8 mouse cellular contexts compared by ENCODE assay signal in genomic region chr11:118145771-118146351, GRCm38 (mm10). TPM values are rescaled to one million over a fixed set of nuclear protein-coding genes. Genes with fewer than 3 reads are reported as not detected.
DNase-seq lines count a peak whose midpoint lies in the region; ATAC-seq and TF ChIP-seq lines count a peak whose summit lies in the region.

No protein-coding gene starts in this region.

- peak overlapping the region; percentile 48 for H3K9ac ChIP-seq in liver, postnatal 0 days (replicated peaks)
- no peak overlapping the region for H3K9ac ChIP-seq in forebrain, embryonic 12.5 days

- H3K4me1 ChIP-seq in bone marrow, adult 2 months (ENCODE audit: control insufficient read depth, insufficient read depth, low read length): peaks cover 17% of the 10 kb centered on the region
- peaks cover 34% of the 10 kb centered on the region for H3K4me1 ChIP-seq in liver, postnatal 0 days (ENCODE audit: insufficient read depth)
- peaks cover 14% of the 10 kb centered on the region for H3K4me1 ChIP-seq in forebrain, embryonic 12.5 days

- TF ChIP-seq EP300 in liver, postnatal 0 days (IDR thresholded peaks at IDR 0.05; ENCODE audit: low read depth): peak; percentile 77

- ATAC-seq in liver, postnatal 0 days: peak; percentile 76
- ATAC-seq in forebrain, embryonic 12.5 days (ENCODE audit: low FRiP score): no peak

- peak overlapping the region; percentile 62 for H3K4me2 ChIP-seq in liver, postnatal 0 days (ENCODE audit: low read depth, low read length)
- H3K4me2 ChIP-seq in forebrain, embryonic 12.5 days: no peak overlapping the region

- DNase-seq in CD4-positive helper T cell, adult 2 months (ENCODE audit: low read depth, low spot score): peak; percentile 95
- DNase-seq in heart, postnatal 36 days: peak; percentile 73
- DNase-seq in liver, postnatal 0 days: peak; percentile 68
- peak; percentile 48 to 69 for DNase-seq in spleen, postnatal 10 days (ENCODE audit: low spot score in 2 of 2)
- DNase-seq in layer of hippocampus, adult 9-10 months (ENCODE audit: low spot score): no peak
- no peak for DNase-seq in left cerebral cortex, adult 11 months (ENCODE audit: low spot score)

- 2% methylated on average over 16 of the region's 16 CpGs for WGBS in bone marrow, adult 2 months
- 28% methylated on average over 16 of the region's 16 CpGs for WGBS in liver, postnatal 0 days (ENCODE audit: insufficient replicate concordance)
- 85% methylated on average over 16 of the region's 16 CpGs for WGBS in forebrain, embryonic 12.5 days

- peak; percentile 51; the same call in 1 of the 2 replicates for TF ChIP-seq POLR2A in bone marrow, adult 2 months (IDR thresholded peaks at IDR 0.05; ENCODE audit: borderline replicate concordance, control insufficient read depth, low read depth, low read length)

- peak overlapping the region; percentile 50 for H3K4me3 ChIP-seq in bone marrow, adult 2 months (replicated peaks; ENCODE audit: control insufficient read depth, low read depth, low read length)
- H3K4me3 ChIP-seq in liver, postnatal 0 days (ENCODE audit: low read depth, low read length): peak overlapping the region; percentile 23
- H3K4me3 ChIP-seq in forebrain, embryonic 12.5 days (replicated peaks): no peak overlapping the region

- H3K36me3 ChIP-seq in liver, postnatal 0 days (replicated peaks; ENCODE audit: insufficient read depth, low read length): no peaks in the 10 kb centered on the region
- no peaks in the 10 kb centered on the region for H3K36me3 ChIP-seq in forebrain, embryonic 12.5 days (replicated peaks)

- no peaks in the 10 kb centered on the region for H3K27me3 ChIP-seq in liver, postnatal 0 days (ENCODE audit: insufficient read depth, low read length)
- 0 out of 2 replicates have a peak, but pooled peaks cover 8% of the 10 kb centered on the region for H3K27me3 ChIP-seq in forebrain, embryonic 12.5 days

- intact Hi-C loops in heart, postnatal 36 days (cut with DNase I): no loop called here

- H3K9me3 ChIP-seq in liver, postnatal 0 days (ENCODE audit: low read length): no peaks in the 10 kb centered on the region
- no peaks in the 10 kb centered on the region for H3K9me3 ChIP-seq in forebrain, embryonic 12.5 days

- 0 out of 2 replicates have a peak, but pooled peaks have one; percentile 13 for TF ChIP-seq CTCF in bone marrow, adult 2 months (IDR thresholded peaks at IDR 0.05; ENCODE audit: control insufficient read depth, insufficient read depth, low read length)
- TF ChIP-seq CTCF in liver, postnatal 0 days (IDR thresholded peaks at IDR 0.05; ENCODE audit: low read depth): no peak

- H3K27ac ChIP-seq in bone marrow, adult 2 months (ENCODE audit: control insufficient read depth, insufficient read depth, low read depth, low read length, poor library complexity): peak overlapping the region; percentile 97
- H3K27ac ChIP-seq in liver, postnatal 0 days (ENCODE audit: low read depth): peak overlapping the region; percentile 91
- H3K27ac ChIP-seq in forebrain, embryonic 12.5 days: no peak overlapping the region

RNA-seq across cellular contexts. Expression of gene Dnah17, which starts 15.4 kb away (rescaled TPM):
- 0.56 and 1.6 TPM in 2 replicates for polyA plus RNA-seq in bone marrow, adult 2 months (2011; ENCODE audit: insufficient read depth, insufficient read length, low replicate concordance, missing spikeins)
- total RNA-seq in heart, postnatal 36 days (2021): under 1 TPM; 0.06 to 0.14 TPM
- 0.06 and 0.11 TPM in 2 replicates for polyA plus RNA-seq in liver, postnatal 0 days (2015; fragmentation: Nextera tagmentation; extraction: Ambion mirVana)
- polyA plus RNA-seq in forebrain, embryonic 12.5 days (2016; fragmentation: Nextera tagmentation; extraction: Ambion mirVana): 0.19 and 0.34 TPM in 2 replicates

Comparison
In these comparisons a context has a peak if more than half of its experiments do, and no peak if none do; other contexts are left out.
1. DNase-seq: peak in CD4-positive helper T cell, adult 2 months (single experiment), heart, postnatal 36 days (2 of 2), liver, postnatal 0 days (single experiment) and spleen, postnatal 10 days (2 of 2); none in layer of hippocampus, adult 9-10 months (single experiment) and left cerebral cortex, adult 11 months (single experiment).